Mouse (Mus musculus): ENCODE data around the gene Macrod1. TPM values are rescaled to one million over a fixed set of nuclear protein-coding genes. Genes with fewer than 3 reads are reported as not detected.
"Not testable (repeated sequence)": the region's sequence is repeated elsewhere in the genome, so short reads cannot be mapped to it uniquely, and the experiment has no call there.

The Macrod1 gene
- polyA plus RNA-seq, 1 experiment from 2014 or later = 15.3 TPM

DNA sequence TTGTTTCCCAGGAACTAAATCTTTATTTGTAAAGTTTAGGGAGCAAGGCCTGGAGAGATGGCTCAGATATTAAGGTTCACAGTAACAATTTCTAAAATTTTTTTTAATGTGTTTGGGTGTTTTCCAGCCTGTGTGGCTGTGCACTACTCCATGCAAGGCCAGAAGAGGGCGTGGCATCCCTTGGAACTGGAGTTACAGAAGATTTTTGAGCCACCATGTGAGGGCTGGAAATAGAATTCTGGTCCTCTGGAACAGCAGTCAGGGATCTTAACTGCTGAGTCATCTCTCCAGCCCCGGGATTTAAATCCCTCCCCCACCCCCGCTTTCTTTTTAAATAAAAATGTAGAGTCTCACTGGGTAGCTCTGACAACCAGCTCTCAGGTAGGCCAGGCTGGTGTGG, 1.4 kb upstream of the Macrod1 start:
- no peak for DNase-seq (ENCODE audit: low spot score)

DNA sequence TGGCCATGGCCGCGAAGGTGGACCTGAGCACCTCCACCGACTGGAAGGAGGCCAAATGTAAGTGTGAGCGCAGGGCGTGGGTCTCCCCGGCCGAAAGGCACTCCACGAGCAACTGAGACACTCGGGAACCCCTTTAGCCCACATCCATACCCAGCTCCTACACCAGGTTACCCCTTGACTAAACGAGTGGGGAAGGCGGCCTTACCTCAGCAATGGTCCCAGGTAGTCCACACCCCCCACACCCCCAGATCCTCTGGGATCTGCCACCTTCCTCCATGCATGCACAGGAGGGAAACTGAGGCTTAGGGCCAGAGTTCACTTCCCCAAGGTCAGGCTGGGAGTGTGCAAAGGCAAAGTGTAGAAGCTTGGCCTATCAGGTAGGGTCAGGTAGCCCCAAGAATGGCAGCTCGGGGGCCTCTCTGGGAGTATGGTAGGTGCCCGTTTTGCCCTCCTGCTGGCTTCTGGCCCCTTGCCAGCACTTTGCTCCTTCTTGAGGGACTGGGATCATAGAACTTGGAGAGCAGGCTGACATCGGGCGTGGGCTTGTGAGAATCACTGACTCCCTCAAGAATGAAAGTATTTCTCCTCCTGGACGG, 614 bp downstream of the Macrod1 start:
- no peak for DNase-seq (ENCODE audit: low spot score)

DNA sequence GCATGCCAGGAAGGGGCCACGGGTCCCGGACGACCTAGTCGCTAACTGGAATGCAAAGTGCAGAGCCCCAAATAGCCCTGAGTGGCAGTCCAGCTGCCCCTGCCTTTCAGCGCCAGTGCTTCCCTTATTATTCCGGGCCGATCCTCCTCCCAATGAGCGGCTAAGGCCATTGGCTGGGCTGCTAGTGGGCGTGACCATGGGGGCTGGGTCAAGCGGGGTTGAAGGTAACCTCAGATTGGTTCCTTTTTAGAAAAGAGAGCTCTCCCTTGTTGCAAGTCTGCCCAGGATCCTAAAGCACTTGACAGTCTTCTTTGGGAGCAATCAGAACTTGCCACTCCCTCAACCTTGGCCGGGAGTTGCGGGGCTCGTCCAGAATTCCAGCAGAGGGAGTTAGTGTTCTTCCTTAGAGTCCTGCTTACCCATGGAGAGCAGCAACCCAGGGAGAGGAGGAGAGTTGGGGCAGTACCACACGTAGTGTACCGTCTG, 1.2 kb downstream of the Macrod1 start:
- DNase-seq (ENCODE audit: low spot score) = peak; percentile 69

DNA sequence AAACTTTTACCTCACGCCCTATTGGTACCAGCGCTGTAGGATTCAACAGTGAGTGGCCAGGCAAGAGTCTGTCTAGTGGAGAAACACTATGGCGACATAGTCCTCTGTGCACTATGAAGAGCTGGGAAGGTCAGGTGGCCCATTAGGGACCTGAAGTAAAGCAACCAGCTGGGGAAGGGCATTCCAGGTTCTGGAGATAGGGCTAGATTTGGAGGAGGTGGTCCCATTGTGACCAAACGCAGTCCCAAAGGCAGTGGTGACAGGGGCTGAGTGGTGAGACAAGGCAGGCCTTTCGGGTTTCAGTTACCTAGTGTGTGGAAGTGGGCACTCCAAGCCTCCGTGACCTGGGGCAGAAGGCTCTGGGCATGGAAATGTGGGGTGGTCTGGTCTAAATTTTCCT, 1.9 kb downstream of the Macrod1 start:
- DNase-seq (ENCODE audit: low spot score) = no peak

DNA sequence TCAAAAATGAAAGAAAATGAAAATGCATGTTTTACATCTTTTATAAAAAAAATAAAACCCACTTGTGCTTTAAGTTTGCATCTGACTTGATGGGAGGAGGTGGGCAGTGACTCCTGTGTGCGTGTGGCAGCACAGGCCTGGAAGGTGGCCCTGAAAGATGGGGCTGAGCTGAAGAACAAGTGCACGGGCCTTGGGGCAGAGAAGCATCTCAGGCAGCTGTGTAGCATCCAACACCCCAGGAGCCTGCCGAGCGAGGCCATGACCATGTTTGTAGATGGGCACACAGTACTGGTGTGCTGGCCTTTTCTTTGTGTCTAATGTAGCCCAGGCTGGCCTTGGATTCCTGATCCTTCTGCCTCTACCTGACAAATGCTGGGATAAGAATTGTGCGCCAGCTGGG, 5.5 kb downstream of the Macrod1 start:
- DNase-seq (ENCODE audit: low spot score) = no peak

DNA sequence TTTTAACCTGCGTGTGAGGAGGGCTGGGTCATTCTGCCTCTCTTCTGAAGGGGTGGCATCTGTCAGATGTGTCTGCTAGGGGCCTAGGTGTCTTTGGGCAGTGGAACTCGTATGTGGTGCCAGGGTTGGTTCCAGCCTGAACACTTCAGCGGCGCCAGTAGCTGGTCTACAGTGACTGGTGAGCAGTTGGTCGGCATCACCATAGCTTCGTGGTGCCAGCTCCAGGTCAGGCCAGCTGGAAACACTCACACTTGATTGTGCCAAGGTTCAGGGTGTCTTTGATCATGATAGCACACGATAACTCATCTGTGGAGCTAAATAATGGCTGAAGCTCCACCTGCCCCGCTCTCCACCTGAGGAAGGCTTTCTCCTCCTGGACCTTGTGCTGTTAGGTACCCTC, 6.3 kb downstream of the Macrod1 start:
- DNase-seq (ENCODE audit: low spot score) = no peak

DNA sequence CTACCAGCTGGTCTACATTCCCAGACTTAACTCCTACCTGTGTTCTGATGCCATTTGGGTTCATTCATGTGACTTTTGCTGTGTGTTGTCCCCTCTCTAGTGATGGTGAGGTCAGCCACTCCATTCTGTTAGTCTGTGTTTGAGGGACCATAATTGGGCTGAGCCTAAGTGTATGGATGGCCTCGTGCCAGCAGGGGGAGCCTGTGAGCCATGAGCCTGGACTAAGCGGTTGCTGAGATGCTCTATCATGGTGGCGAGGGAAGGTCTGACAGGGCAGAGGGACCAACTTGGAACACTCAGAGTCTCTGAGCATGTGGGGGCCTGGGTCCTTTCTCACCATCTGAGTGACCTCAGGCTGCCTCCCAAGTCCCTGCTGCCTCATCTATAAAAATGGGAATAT, 8.0 kb downstream of the Macrod1 start:
- peak; percentile 86 for DNase-seq (ENCODE audit: low spot score)

DNA sequence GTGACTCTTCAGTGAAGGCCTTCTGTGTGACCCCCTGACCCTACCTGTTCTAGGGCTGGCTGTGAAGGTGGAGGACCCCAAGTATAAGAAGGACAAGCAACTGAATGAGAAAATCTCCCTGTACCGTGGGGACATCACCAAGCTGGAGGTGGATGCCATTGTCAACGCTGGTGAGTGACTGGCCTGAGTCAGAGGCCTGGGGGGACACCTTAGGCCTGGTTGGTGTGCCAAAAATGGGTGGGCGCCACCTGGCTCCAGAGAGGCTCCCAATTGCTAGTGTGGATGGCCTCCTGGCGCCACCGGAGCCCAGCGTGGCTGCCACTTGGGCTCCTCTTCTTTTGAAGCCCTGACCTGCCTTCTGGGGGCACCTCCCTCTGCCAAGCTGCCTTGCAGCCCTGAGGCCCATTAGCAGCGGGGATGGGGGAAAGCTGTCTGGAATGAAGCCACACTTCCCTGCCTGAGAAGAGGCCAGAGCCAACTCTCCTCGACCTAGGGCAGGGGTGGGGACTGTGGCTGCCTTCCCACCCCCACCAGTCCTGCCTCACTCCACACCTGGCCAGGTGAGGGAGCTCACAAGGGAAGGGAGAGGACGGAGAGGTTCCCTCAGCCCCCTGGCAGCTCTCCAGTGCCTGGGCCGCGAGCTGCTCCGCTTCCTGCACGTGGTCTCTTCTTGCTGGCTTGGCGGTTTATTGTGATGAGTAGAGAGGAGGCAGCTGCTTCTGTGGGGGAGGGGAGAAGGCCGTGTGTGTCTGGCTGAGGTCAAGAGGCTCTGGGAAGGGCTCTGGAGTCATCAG, 9.6 kb downstream of the Macrod1 start:
- peak; percentile 73 for DNase-seq (ENCODE audit: low spot score)

DNA sequence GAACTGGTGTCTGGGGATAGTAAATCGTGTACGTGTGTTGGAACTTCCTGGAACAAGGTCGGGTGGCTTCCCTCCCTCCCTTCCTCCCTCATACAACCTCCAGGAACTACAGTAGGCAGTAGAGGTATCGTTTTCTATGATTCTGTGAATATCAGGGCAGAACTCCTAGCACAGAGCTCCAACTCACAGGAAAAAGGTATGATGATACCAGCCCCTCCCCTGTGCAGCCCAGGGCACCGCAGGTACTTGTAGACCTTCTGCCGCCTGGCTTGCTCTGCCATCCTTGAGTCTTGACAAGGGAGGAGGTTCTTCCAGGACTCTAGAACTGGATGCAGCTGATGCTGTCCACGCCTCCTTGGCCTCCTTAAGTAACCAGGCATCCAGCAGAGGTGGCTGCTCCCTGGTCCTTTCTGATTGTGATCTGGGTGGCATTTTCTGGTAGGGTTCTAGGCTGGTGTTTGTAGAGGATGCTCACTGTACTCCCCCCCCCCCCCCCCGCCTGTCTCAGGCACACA, 10.3 kb downstream of the Macrod1 start:
- DNase-seq (ENCODE audit: low spot score) = peak; percentile 44

DNA sequence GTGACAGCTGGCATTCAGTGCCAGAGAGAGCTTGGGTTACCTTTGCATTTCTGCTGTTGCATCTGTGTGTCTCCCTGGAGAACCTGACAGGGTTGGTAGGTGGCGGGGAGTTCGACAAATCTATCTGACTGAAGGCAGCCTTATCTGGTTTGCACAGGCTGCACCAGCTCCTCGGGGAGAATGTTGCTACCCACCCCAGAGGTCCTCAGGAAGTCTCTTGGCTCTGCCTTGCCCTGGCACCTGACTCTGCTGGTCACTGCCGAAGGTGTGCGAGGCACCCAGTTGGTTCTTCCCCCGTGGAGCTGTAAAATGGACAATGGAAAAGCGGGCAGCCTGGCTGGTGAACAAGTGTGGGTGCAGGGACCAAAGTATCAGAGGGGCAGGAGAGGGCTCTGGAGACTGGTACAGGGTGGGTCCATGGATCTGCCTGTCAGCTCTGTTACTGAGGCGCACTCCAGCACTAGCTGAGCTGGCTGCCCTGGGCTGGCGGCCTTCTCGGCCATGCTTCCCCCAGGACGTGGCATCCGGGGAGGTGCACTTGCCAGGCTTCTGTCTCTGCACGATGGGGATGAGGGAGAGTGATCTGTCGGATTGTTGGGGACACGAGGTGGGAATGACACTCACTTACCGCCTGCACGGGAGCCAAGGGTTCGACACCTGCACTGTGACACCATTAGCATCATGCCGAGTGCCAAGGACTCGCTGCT, 10.9 kb downstream of the Macrod1 start:
- DNase-seq (ENCODE audit: low spot score) = no peak

DNA sequence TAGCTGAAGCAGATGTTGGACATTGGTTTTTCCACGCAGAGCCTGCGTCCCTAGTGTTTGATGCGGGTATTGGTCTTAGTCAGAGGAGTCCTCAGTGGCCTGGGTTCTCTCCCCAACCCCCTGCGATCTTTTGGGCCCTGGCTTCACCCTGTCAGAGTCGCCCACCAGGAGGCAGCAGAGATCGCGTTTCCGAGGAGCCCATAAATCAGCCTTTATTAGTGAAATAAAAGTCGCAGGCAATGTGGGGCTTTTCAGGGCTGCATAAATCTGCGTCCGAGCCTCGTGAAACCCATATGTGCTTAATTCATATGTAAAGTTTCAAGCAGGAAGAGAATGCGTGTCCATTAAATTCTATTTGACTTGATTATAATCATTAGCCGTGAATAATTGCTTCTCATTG, 11.5 kb downstream of the Macrod1 start:
- peak; percentile 73 for DNase-seq (ENCODE audit: low spot score)

DNA sequence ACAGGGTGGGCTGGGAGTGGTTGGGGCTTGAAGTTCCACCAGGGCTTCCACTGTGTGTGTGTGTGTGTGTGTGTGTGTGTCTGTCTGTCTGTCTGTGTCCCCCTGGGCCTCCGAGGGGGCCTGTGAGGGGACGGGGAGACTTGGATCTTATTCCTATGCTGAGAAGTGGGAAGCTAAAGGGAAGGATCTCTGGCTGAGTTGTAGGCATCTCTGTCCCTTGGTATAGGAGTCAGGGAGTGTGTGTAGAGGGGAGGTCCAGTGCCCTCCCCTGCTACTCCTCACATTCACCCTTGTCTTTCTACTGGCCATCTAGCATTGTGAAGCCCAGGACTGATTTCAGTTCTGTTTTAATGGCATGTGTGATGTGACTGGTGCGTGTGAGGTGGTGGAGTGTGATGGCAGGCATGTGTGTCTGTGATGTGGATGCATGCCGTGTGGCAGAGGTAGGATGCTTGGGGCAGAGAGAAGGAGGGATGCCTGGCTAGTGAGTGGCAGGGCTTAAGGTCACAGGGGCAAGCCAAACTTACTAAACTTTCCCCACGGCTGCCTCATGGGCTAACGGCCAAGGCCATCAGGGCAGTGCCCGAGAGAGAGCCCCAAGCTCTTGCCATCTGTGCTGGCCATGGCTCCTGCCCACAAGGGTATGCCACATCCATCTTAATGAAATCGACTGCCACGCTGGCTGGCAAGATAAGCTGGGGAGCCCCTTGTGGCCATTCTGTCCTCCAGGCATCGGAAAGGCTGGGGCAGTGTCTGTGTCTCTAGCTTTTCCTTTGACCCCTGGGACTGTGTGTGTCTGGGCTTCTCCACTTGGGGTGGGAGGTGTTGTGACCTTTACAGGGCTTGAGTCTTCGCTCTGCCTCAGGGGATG, 12.3 kb downstream of the Macrod1 start:
- no peak for DNase-seq (ENCODE audit: low spot score)

DNA sequence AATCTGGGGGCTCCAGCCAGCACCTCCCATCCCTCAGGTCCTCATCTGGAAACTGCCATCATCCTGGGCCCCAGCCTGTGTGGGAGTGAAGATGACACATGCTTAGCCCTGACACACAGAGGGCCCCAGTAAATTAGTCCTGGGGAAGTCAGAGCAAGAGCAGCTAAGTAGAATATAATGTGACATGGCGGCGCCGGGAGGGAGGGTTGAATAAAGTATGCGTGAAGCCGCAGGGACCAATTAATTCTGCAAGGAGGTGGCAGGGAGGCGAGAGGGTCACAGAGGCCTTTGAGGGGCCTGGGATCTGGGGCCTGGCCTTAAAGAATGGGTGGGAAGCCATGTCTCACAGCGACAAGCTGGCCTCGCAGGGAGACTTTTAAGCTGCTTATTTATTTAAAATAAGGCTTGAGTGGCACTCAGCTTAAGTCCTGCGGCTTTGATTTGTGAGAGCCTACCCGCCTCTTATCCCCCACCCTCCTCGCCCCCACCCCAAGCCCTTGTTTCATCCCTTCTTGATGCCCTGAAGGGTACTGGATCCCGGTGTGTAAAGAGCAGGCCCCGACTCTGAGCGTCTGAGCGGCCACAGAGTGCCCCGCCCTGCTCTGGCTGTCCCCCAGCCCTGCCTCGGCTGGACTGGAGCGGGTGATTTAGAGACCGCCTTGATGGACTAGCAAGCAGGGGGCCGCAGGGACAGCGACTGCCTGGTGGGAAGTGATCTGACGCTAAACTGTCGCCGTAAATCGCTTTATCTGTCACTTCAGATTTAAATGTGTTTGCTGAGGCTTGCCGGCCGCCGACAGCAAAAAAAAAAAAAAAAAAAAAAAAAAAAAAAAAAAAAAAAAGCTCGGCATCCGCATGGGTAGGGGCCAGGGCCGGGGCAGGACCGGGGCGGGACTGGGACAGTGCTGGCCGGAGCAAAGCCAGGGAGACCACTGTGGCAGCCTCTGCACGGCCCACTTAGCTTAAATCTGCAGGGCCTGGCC, 13.5 kb downstream of the Macrod1 start:
- DNase-seq (ENCODE audit: low spot score) = no peak

DNA sequence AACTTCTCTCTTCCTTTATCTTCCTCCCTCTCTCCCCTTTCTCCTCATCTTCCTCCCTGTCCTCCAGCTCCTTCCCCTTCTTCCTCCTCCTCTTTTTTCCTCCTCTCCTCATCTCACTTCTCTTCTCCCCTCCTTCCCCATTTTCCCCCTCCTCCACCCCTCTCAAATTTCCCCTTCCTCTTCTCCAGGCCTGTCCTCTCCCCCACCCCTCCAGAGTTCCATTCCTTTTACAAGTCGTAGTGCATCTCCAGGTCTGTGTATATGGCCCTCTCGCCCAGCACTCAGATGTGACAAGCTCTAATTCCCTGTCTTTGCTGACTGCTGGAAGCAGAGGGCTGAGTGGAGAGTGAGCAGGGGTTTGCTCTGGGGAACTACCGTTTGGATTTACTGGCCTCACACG, 14.2 kb downstream of the Macrod1 start:
- no peak for DNase-seq (ENCODE audit: low spot score)

DNA sequence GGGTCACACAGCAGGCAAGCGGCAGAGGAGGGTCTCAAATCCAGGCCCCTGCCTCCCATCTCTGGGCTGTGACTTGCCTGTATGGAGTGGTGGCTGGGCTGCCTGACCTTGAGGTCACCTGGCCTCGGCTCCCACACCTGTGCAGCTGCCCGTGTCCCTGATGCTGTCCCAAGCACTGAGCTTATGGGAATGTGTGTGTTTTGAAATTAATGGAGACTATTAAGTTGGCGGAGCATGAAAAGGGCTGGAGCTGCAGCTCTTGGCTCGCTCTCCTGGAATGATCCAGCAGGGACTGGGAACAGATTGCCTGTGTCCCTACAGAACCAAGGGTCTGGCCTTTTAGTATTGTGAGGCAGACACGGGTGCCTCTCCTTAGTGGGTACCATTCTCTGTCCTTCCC, 15.6 kb downstream of the Macrod1 start:
- no peak for DNase-seq (ENCODE audit: low spot score)

DNA sequence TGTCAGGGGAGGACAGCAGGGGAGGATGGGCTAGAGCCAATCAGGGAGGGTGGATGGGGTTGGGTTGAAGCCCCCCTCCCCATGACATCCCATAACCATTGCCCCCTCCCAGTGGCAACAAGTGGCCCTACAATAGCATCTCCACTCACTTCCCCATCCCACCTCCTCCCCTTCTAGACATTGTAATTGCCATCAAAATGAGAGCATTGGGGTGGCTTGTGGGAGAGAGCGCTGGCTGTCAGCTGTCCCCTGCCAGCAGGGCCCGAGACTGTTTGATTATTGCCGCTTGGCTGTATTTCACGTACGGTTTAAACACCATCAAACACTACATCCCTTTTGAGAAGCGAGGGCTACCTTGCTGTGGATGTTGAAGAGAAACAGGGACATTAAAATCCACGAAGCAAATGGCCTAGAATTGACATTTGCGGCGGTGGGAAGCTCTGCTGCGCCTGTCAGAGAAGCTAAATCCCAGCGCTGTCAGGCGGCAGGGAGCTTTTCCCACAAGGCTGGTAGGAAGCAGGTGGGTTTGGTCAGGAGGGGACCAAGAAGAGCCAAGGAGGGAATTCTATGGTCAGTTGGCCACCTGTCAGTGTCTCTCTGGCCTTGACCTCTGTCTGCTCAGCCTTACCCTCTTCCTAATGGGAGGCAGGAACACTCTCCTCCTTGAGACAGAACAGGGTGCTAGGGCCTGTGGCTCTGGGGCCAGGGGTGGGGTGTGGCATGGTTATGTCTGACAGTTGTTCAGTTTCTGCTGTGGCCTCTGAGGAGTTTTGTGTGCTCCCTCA, 17.6 kb downstream of the Macrod1 start:
- no peak for DNase-seq (ENCODE audit: low spot score)

DNA sequence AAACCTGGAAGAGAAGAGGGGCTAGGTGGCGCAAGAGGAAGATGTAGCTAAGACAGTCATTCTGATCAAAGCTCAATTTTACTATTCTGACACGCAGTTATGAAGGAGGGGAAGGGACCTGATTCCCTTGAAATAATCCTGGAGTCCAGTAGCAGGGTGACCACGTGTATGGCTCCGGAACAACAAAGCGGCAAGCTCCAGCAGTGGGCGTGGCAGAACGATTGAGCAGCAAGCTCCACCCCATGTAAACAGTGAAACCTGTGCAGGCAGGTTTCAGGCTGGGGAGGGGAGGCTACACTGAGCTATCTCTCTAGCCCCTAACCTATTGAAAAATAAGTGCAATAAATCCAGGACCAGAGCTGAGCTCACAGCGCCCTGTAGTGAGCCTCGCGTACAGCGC, 18.7 kb downstream of the Macrod1 start:
- not testable (repeated sequence) for DNase-seq (ENCODE audit: low spot score)

DNA sequence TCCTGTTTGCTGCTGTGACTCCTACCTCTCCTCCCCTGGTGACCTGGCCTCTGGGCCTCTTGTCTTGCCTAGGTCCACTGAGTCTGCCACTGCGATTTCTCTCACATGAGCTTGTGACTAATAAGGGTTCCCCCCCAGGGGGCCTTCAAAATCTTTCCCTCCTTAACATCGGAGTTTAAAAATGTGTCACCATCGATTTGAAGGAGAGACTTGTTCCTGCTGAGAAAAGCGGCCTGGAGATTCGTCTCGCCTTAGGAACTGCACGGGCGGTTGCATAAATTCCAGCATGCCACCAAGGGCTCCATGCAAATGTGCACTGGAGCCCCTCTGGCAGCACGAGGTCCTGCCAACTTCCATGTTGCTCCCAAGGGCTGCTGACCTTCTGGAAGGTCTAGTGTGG, 21.1 kb downstream of the Macrod1 start:
- DNase-seq (ENCODE audit: low spot score) = no peak

DNA sequence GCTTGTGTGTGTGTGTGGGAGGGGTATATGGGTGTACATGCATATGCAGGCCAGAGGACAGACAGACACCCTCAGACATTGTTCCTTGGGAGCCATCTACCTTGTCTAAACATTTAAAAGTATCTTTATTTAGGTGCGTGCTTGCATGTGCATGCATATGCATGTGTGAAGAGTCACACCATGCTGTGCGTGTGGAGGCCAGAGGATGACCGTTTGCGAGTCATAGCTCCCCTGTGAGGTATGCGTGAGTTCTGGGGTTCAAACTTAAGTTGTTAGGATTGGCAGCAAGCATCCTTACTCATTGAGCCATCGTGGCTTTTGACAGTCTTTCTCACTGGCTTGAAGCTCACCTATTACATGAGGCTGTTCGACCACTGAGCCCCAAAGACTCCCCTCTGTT, 21.7 kb downstream of the Macrod1 start:
- DNase-seq (ENCODE audit: low spot score) = no peak
